Mouse (Mus musculus) embryonic facial prominence, embryonic 11.5 days (tissue): ENCODE results near the gene Retreg3. TPM values are rescaled to one million over a fixed set of nuclear protein-coding genes. Genes with fewer than 3 reads are reported as not detected.

Experiments used
- ATAC-seq: fragments of 200-750 bp; cut with Nextera tagmentation; replicated peaks from 2 replicates; pipeline ENCODE4 v1.8.0; 2017; ENCODE audit warnings: low read depth; ENCODE audit not compliant: insufficient number of reproducible peaks, low FRiP score, low TSS enrichment
- DNase-seq: peaks from one replicate; pipeline ENCODE4 v3.0.0-alpha.2; 2015; ENCODE audit warnings: low spot score
- H3K27ac ChIP-seq: fragments of 300-500 bp; sonication (generic); replicated peaks from 2 replicates; pipeline ENCODE4 v1.5.1; 2014; ENCODE audit warnings: mild to moderate bottlenecking, low read depth, low read length, control low read depth
- H3K27me3 ChIP-seq: fragments of 300-500 bp; sonication (generic); 2 replicates; pipeline ENCODE4 v1.6.1; 2014; ENCODE audit warnings: mild to moderate bottlenecking, low read length, moderate library complexity, mixed read lengths; ENCODE audit not compliant: control insufficient read depth, insufficient read depth
- H3K36me3 ChIP-seq: fragments of 300-500 bp; sonication (generic); replicated peaks from 2 replicates; pipeline ENCODE4 v1.6.1; 2014; ENCODE audit warnings: low read depth, mild to moderate bottlenecking, low read length, moderate library complexity, mixed read lengths; ENCODE audit not compliant: control insufficient read depth, insufficient read depth
- H3K4me1 ChIP-seq: fragments of 300-500 bp; sonication (generic); 2 replicates; pipeline ENCODE4 v1.6.1; 2014; ENCODE audit warnings: low read length, mixed read lengths; ENCODE audit not compliant: control insufficient read depth, insufficient read depth
- H3K4me2 ChIP-seq: fragments of 300-500 bp; sonication (generic); 2 replicates; pipeline ENCODE4 v1.6.1; 2014; ENCODE audit warnings: low read depth, mild to moderate bottlenecking, control low read depth, low read length, moderate library complexity
- H3K4me3 ChIP-seq: fragments of 300-500 bp; sonication (generic); 2 replicates; pipeline ENCODE4 v1.5.1; 2014; ENCODE audit warnings: low read depth, low read length, control low read depth
- H3K9ac ChIP-seq: fragments of 300-500 bp; sonication (generic); replicated peaks from 2 replicates; pipeline ENCODE4 v1.6.1; 2014; ENCODE audit warnings: mild to moderate bottlenecking, control low read depth, low read length
- H3K9me3 ChIP-seq: fragments of 300-500 bp; sonication (generic); replicated peaks from 2 replicates; pipeline ENCODE4 v1.6.1; 2016; ENCODE audit warnings: mild to moderate bottlenecking, low read length, inconsistent platforms, mixed read lengths; ENCODE audit not compliant: control insufficient read depth
- WGBS: fragments of 180-500 bp; shearing (Covaris S2); extraction: QIAGEN DNeasy Blood & Tissue Kit; methylation state at CpG from one replicate; pipeline ENCODE4 v1.1.7; 2014; 5-methylcytosine and 5-hydroxymethylcytosine counted together
- polyA plus RNA-seq: library from polyadenylated mRNA; unstranded; fragments of >200 nt; fragmentation: Nextera tagmentation; extraction: Ambion mirVana; gene quantifications from 2 replicates; pipeline ENCODE4 v1.2.1, GENCODE M21; 2014

Retreg3 gene
- polyA plus RNA-seq, 1 experiment from 2014 or later = 10.7 TPM

- no peak for DNase-seq
- Histone ChIP-seq H3K27me3 (no peaks in the 10 kb centered on the region), H3K9ac (no peak overlapping the region), H3K27ac (0 out of 2 replicates have a peak overlapping the region, but pooled peaks have one; percentile 25), H3K4me3 (no peak overlapping the region), H3K36me3 (no peaks in the 10 kb centered on the region), H3K4me1 (peaks cover 5% of the 10 kb centered on the region), H3K4me2 (no peak overlapping the region), H3K9me3 (no peaks in the 10 kb centered on the region)
- 64% methylated on average over 8 of the region's 8 CpGs for WGBS
- ATAC-seq = no peak
Measured at GRCm38 (mm10) chr11:101060126-101060525, 59.6 kb downstream of the Retreg3 start.

DNA sequence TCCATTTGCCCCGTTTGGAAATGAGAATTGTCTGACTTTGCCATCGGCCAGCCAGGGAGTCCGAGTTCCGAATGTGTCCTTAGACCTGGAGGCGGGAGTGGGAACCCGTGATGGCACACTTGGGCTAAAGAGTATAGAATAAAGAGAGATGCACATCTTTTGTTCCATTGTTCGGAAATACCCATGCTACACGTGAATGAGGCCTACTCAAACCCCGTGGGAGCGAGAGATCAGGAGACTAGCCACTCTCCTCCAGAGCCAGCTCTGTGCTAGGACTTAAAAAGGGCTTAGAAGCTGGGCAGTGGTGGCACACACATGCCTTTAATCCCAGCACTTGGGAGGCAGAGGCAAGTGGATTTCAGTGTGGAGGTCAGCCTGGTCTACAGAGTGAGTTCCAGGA lies 60.2 kb downstream of the Retreg3 start:
- H3K36me3 ChIP-seq = no peaks in the 10 kb centered on the region

GRCm38 (mm10) chr11:101058726-101059125 lies 61.0 kb downstream of the Retreg3 start:
- Histone ChIP-seq H3K9ac (no peak overlapping the region), H3K9me3 (no peaks in the 10 kb centered on the region), H3K27me3 (no peaks in the 10 kb centered on the region), H3K36me3 (no peaks in the 10 kb centered on the region), H3K27ac (no peak overlapping the region), H3K4me2 (no peak overlapping the region), H3K4me3 (no peak overlapping the region), H3K4me1 (peaks cover 5% of the 10 kb centered on the region)
- DNase-seq (no peak), ATAC-seq (no peak)
- WGBS = 71% methylated on average over 5 of the region's 5 CpGs

More for the DNA sequence above, 60.2 kb downstream of the Retreg3 start:
- Histone ChIP-seq H3K9ac (no peak overlapping the region), H3K4me3 (no peak overlapping the region), H3K4me2 (no peak overlapping the region), H3K4me1 (peaks cover 5% of the 10 kb centered on the region), H3K27me3 (no peaks in the 10 kb centered on the region), H3K9me3 (no peaks in the 10 kb centered on the region), H3K27ac (no peak overlapping the region)
- ATAC-seq (no peak), DNase-seq (no peak)
- 81% methylated on average over 10 of the region's 10 CpGs for WGBS

DNA sequence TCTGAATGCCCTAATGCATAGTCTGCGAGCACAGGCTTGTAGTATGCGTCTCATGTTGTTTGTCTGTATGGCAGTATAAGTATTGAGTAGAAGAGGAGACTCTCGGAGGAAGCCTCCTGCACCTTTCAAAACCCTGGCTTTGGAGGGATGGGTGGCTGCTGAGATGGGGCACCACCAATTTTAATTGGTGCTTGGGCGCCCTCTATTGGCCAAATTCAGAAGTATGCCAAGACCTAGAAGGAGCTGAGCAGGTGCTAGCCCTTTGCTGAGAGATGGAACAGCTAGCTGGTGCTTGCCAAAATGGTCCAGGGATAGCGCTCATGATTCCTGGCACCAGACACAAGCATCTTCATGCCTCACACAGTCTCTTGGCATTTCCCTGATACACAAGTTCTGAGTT lies 61.8 kb downstream of the Retreg3 start:
- no peaks in the 10 kb centered on the region for H3K36me3 ChIP-seq

GRCm38 (mm10) chr11:101056885-101057284 lies 62.8 kb downstream of the Retreg3 start:
- WGBS = 53% methylated on average over 8 of the region's 8 CpGs
- Histone ChIP-seq H3K9ac (no peak overlapping the region; the same call in 1 of the 2 replicates), H3K36me3 (no peaks in the 10 kb centered on the region)

More for the DNA sequence above, 61.8 kb downstream of the Retreg3 start:
- no peak overlapping the region for H3K4me3 ChIP-seq
- no peak overlapping the region for H3K9ac ChIP-seq
- H3K9me3 ChIP-seq = no peaks in the 10 kb centered on the region
- ATAC-seq (no peak), DNase-seq (peak; percentile 87)
- H3K4me1 ChIP-seq = no peaks in the 10 kb centered on the region; the same call in 1 of the 2 replicates
- H3K27ac ChIP-seq = no peak overlapping the region
- no peaks in the 10 kb centered on the region for H3K27me3 ChIP-seq
- 32% methylated on average over 5 of the region's 5 CpGs for WGBS
- no peak overlapping the region for H3K4me2 ChIP-seq

DNA sequence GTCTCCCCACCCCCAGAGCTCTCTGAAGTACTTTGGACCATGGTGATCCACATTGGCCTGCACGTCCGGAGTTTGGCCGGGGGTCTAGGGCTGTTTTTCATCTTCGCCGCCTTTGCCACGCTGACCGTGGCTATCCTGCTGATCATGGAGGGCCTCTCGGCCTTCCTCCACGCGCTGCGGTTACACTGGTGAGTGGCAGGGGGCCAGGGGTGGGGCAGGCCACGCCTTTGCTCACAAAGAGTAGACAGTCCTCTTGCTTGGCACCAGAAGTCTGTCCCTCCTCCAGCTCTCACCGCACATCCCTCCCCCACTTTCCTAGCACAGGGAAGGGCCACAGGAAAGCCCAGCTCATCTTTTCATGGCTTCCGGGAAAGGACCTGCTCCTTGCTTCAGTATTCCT lies 64.3 kb downstream of the Retreg3 start:
- no peak overlapping the region for H3K9ac ChIP-seq
- H3K36me3 ChIP-seq = no peaks in the 10 kb centered on the region
- H3K4me2 ChIP-seq = no peak overlapping the region
- H3K9me3 ChIP-seq = no peaks in the 10 kb centered on the region
- H3K4me1 ChIP-seq = no peaks in the 10 kb centered on the region
- ATAC-seq = no peak
- DNase-seq = no peak
- no peak overlapping the region for H3K27ac ChIP-seq
- no peaks in the 10 kb centered on the region for H3K27me3 ChIP-seq
- no peak overlapping the region for H3K4me3 ChIP-seq
- 82% methylated on average over 14 of the region's 14 CpGs for WGBS

More at GRCm38 (mm10) chr11:101056885-101057284, 62.8 kb downstream of the Retreg3 start:
- DNase-seq (no peak), ATAC-seq (no peak)
- Histone ChIP-seq H3K27me3 (no peaks in the 10 kb centered on the region), H3K9me3 (no peaks in the 10 kb centered on the region), H3K27ac (no peak overlapping the region), H3K4me3 (no peak overlapping the region), H3K4me2 (no peak overlapping the region), H3K4me1 (no peaks in the 10 kb centered on the region)

DNA sequence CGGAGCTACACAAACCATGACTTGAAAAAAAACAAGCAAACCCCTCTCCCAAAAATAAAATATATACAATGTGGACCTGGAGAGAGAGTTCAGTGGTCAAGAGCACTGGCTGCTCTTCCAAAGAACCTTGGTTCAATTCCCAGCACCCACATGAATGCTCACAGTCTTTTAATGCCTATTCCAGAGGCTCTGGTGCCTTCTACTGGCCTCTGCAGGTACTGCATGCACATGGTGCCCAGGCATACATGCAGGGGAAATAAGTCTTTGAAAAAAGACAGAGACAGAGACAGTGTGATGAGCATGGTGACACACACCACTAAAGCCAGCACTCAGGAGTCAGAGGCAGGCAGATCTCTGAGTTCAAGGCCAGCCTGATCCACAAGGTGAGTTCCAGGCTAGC lies 65.7 kb downstream of the Retreg3 start:
- H3K9me3 ChIP-seq = no peaks in the 10 kb centered on the region
- peak; percentile 10 for DNase-seq
- no peak overlapping the region for H3K9ac ChIP-seq
- no peak for ATAC-seq
- H3K27ac ChIP-seq = no peak overlapping the region
- no peaks in the 10 kb centered on the region for H3K4me1 ChIP-seq
- WGBS = 91% methylated on average over 1 of the region's 1 CpGs
- H3K36me3 ChIP-seq = no peaks in the 10 kb centered on the region; the same call in 1 of the 2 replicates
- H3K27me3 ChIP-seq = no peaks in the 10 kb centered on the region
- H3K4me3 ChIP-seq = no peak overlapping the region
- H3K4me2 ChIP-seq = no peak overlapping the region

- Histone ChIP-seq H3K9me3 (no peaks in the 10 kb centered on the region), H3K27me3 (no peaks in the 10 kb centered on the region), H3K27ac (no peak overlapping the region), H3K4me3 (no peak overlapping the region), H3K36me3 (peaks cover 2% of the 10 kb centered on the region; the same call in 1 of the 2 replicates), H3K4me2 (no peak overlapping the region), H3K4me1 (no peaks in the 10 kb centered on the region), H3K9ac (no peak overlapping the region)
- ATAC-seq (no peak), DNase-seq (no peak)
- 90% methylated on average over 10 of the region's 10 CpGs for WGBS
Measured at GRCm38 (mm10) chr11:101052751-101053473, 66.8 kb downstream of the Retreg3 start.
